Mouse (Mus musculus) hindbrain, embryonic 11.5 days (tissue): Measurements from ENCODE around the gene Calhm5. TPM values are rescaled to one million over a fixed set of nuclear protein-coding genes. Genes with fewer than 3 reads are reported as not detected.
A peak's percentile ranks its signal among the peaks of the same experiment; 100 is the strongest.

Experiments used
- ATAC-seq: fragments of 200-750 bp; cut with Nextera tagmentation; 2 replicates; pipeline ENCODE4 v1.8.0; 2017; ENCODE audit warnings: mild to moderate bottlenecking, moderate TSS enrichment, moderate library complexity; ENCODE audit not compliant: low FRiP score
- DNase-seq: peaks from one replicate; pipeline ENCODE4 v3.0.0-alpha.2; 2015; ENCODE audit warnings: low spot score
- H3K27ac ChIP-seq: fragments of 300-500 bp; sonication (generic); 2 replicates; pipeline ENCODE4 v1.5.1; 2014; ENCODE audit warnings: mild to moderate bottlenecking, low read depth, low read length
- H3K27me3 ChIP-seq: fragments of 300-500 bp; sonication (generic); 2 replicates; pipeline ENCODE4 v1.6.1; 2014; ENCODE audit warnings: mild to moderate bottlenecking, low read length, moderate library complexity, mixed read lengths; ENCODE audit not compliant: control insufficient read depth, insufficient read depth
- H3K36me3 ChIP-seq: fragments of 300-500 bp; sonication (generic); 2 replicates; pipeline ENCODE4 v1.6.1; 2014; ENCODE audit warnings: mild to moderate bottlenecking, low read length, moderate library complexity, mixed read lengths; ENCODE audit not compliant: control insufficient read depth, insufficient read depth
- H3K4me1 ChIP-seq: fragments of 300-500 bp; sonication (generic); replicated peaks from 2 replicates; pipeline ENCODE4 v1.6.1; 2014; ENCODE audit warnings: low read length, mixed read lengths; ENCODE audit not compliant: control insufficient read depth, insufficient read depth
- H3K4me2 ChIP-seq: fragments of 300-500 bp; sonication (generic); replicated peaks from 2 replicates; pipeline ENCODE4 v1.6.1; 2014; ENCODE audit warnings: mild to moderate bottlenecking, low read depth, low read length
- H3K4me3 ChIP-seq: fragments of 300-500 bp; sonication (generic); 2 replicates; pipeline ENCODE4 v1.5.1; 2014; ENCODE audit warnings: low read depth, low read length
- H3K9ac ChIP-seq: fragments of 300-500 bp; sonication (generic); 2 replicates; pipeline ENCODE4 v1.6.1; 2014; ENCODE audit warnings: low read depth, low read length
- H3K9me3 ChIP-seq: fragments of 300-500 bp; sonication (generic); 2 replicates; pipeline ENCODE4 v1.6.1; 2016; ENCODE audit warnings: low read length; ENCODE audit not compliant: control insufficient read depth
- WGBS: fragments of 180-500 bp; shearing (Covaris S2); extraction: QIAGEN DNeasy Blood & Tissue Kit; methylation state at CpG from one replicate; pipeline ENCODE4 v1.1.7; 2014; 5-methylcytosine and 5-hydroxymethylcytosine counted together
- polyA plus RNA-seq: library from polyadenylated mRNA; unstranded; fragments of >200 nt; fragmentation: Nextera tagmentation; extraction: Ambion mirVana; gene quantifications from 2 replicates; pipeline ENCODE4 v1.2.1, GENCODE M21; 2014

Gene Calhm5
- polyA plus RNA-seq: 0.03 and 0.15 TPM in 2 replicates

DNA sequence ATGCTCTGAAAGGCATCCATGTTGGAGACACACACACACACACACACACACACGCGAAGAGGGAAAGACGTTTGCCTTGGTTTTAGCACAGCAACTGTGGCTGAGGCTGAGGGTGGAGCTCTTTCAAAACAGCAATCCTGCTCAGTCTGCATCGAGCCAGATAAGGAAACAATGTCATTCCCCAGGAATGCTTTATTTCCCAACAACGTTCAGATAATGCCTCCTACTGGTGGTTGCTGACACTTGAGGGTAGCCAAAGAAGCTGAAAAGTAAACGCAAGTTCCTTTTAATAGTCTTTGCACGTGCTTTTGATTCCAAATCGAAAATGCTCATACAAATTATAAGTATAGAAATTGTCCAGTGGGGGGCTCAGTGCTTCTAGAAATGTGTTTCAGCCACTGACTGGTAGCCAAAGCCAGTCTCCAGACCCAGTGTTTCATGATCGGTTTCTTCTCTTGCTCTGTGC is at the start of gene Calhm5:
Gene Calhm5 (minus strand): TSS at position 102 of the 466 bp plus-strand sequence.
- Histone ChIP-seq H3K9ac (no peak within 1 kb of the TSS), H3K9me3 (no peaks in the 10 kb centered on the region), H3K36me3 (no peaks in the 10 kb centered on the region), H3K4me1 (no peaks in the 10 kb centered on the region), H3K4me3 (no peak within 1 kb of the TSS), H3K27me3 (no peaks in the 10 kb centered on the region), H3K4me2 (no peak within 1 kb of the TSS; the same call in 1 of the 2 replicates), H3K27ac (no peak within 1 kb of the TSS)
- ATAC-seq: no peak
- 34% methylated on average over 9 of the region's 9 CpGs for WGBS
- DNase-seq: peak; percentile 35

DNA sequence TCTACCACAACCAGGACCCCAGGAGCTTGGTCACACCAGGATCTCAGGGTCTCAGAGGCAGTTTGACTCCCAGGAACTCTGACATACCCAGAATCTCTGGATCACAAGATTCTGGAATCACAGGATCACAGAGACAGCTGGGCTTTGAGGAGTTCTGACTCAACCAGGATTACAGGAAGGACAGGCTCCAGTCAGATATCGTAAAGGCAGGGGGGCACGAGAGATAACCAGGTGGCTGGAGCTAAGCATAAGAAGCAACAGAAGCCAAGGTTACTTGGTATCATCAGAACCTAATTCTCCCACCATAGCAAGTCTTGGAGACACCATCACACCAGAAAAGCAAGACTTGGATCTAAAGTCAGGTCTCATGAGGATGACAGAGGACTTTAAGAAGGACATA is 45.4 kb upstream of the Calhm5 start:
- Histone ChIP-seq H3K4me1 (no peaks in the 10 kb centered on the region), H3K9ac (no peak overlapping the region), H3K36me3 (no peaks in the 10 kb centered on the region), H3K4me2 (no peak overlapping the region), H3K4me3 (no peak overlapping the region), H3K27ac (no peak overlapping the region), H3K27me3 (no peaks in the 10 kb centered on the region), H3K9me3 (no peaks in the 10 kb centered on the region)
- no peak for ATAC-seq
- WGBS: 87% methylated on average over 2 of the region's 2 CpGs
- DNase-seq: no peak

DNA sequence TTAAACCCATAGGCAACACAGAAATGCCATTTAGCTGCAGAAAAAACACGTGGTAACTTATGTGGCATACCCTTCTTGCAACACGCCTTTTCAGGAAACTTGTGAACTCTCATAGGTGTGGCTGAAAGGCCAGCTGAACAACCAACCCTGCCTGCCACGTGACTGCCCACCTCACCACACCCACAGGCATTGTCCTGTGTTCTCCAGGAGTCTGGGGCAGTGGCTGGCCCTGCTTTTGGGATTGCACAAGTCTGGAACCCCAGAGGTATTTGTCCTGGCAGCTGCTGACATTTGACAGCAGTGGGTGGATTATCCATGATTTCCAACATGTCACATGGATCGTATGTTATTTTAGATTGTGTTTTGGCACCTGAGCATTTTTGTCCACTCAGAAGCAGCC is 43.4 kb upstream of the Calhm5 start:
- Histone ChIP-seq H3K36me3 (no peaks in the 10 kb centered on the region), H3K27ac (no peak overlapping the region), H3K9ac (no peak overlapping the region), H3K4me2 (no peak overlapping the region), H3K9me3 (no peaks in the 10 kb centered on the region), H3K27me3 (no peaks in the 10 kb centered on the region), H3K4me3 (no peak overlapping the region), H3K4me1 (no peaks in the 10 kb centered on the region)
- ATAC-seq (no peak), DNase-seq (no peak)
- WGBS: 75% methylated on average over 4 of the region's 4 CpGs

- WGBS: 72% methylated on average over 6 of the region's 6 CpGs
- Histone ChIP-seq H3K27me3 (no peaks in the 10 kb centered on the region), H3K27ac (no peak overlapping the region), H3K9ac (no peak overlapping the region), H3K4me3 (no peak overlapping the region), H3K4me1 (no peaks in the 10 kb centered on the region), H3K9me3 (no peaks in the 10 kb centered on the region), H3K4me2 (no peak overlapping the region), H3K36me3 (no peaks in the 10 kb centered on the region)
- DNase-seq (no peak), ATAC-seq (no peak)
Measured at GRCm38 (mm10) chr10:34138027-34138426, 41.7 kb upstream of the Calhm5 start.

DNA sequence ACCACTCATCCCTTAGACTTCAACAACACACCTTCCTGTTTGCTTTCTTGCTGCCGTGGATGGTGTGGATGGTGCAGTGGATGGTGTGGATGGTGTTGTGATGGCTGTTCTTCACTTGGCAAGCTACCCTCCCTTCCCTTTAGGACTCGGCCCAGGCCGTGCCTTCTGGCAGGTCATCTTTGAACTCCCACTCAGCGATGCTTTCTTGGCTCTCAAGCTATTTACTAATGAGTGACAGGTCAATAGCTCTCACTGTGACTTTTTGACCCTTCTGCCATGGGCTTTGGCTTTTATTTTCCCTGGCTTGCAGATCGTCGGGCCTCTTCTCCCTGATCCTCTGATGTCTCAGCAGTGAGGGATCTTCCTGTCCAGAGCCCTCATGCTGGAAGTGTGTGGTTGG is 40.1 kb upstream of the Calhm5 start:
- DNase-seq (no peak), ATAC-seq (no peak)
- H3K27me3 ChIP-seq: no peaks in the 10 kb centered on the region
- no peak overlapping the region for H3K4me3 ChIP-seq
- H3K9ac ChIP-seq: no peak overlapping the region
- H3K36me3 ChIP-seq: no peaks in the 10 kb centered on the region
- H3K9me3 ChIP-seq: no peaks in the 10 kb centered on the region
- H3K27ac ChIP-seq: no peak overlapping the region
- 16% methylated on average over 6 of the region's 6 CpGs for WGBS
- H3K4me2 ChIP-seq: no peak overlapping the region
- H3K4me1 ChIP-seq: no peaks in the 10 kb centered on the region

- WGBS: 85% methylated on average over 2 of the region's 2 CpGs
- Histone ChIP-seq H3K4me2 (no peak overlapping the region), H3K36me3 (no peaks in the 10 kb centered on the region), H3K27ac (no peak overlapping the region), H3K27me3 (no peaks in the 10 kb centered on the region), H3K4me1 (no peaks in the 10 kb centered on the region), H3K9ac (no peak overlapping the region), H3K9me3 (no peaks in the 10 kb centered on the region), H3K4me3 (no peak overlapping the region)
- ATAC-seq (no peak), DNase-seq (no peak)
Measured at GRCm38 (mm10) chr10:34131356-34131755, 35.0 kb upstream of the Calhm5 start.

DNA sequence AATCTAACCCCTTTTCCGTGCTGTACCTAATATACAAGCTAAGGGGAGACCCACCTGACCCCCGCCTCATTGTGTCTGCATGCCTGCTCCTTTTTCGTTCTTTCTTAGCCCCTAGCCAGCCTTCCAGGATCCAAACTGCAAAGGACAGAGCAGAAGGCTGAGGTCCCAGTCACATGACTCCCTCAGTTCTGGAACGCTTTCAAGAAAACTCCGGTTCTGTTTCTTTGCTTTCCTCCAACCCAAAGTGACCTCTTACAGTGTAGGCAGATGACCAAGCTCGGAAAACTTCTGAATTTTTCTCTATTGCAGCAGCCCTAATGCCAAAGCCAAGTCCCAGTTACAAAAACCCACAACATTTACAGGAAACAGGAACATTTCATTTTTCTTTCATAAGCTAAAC is 32.1 kb upstream of the Calhm5 start:
- Histone ChIP-seq H3K4me3 (no peak overlapping the region), H3K4me2 (no peak overlapping the region), H3K27me3 (no peaks in the 10 kb centered on the region), H3K9me3 (no peaks in the 10 kb centered on the region), H3K4me1 (no peaks in the 10 kb centered on the region), H3K36me3 (no peaks in the 10 kb centered on the region), H3K27ac (no peak overlapping the region), H3K9ac (no peak overlapping the region)
- no peak for DNase-seq
- 89% methylated on average over 6 of the region's 6 CpGs for WGBS
- ATAC-seq: no peak

GRCm38 (mm10) chr10:34127392-34128378 is 31.4 kb upstream of the Calhm5 start, which contains the start of gene Calhm6:
Gene Calhm6, minus strand, starts transcription at chr10:34127984.
- WGBS: 17% methylated on average over 44 of the region's 44 CpGs

DNA sequence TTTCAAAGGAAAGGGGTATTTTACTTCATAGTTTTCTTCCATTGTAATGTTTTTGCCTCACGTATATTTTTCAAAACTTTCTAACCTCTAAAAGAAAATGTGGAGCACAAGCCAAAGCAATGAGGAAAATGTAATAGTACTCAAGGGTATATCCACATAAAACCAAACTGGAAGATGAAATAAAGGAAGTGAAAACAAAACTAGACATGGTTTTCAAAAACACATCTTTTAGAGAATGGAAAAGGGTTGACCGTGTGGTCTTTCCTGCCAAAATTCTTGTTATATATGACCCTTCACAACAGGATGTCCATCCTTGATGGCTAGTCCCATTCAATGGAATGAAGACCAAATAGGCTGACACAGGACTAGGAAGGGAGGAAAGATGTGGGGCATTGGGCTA is 22.1 kb upstream of the Calhm5 start:
- Histone ChIP-seq H3K4me3 (no peak overlapping the region), H3K9me3 (no peaks in the 10 kb centered on the region), H3K4me1 (no peaks in the 10 kb centered on the region), H3K27me3 (no peaks in the 10 kb centered on the region), H3K9ac (no peak overlapping the region), H3K4me2 (no peak overlapping the region), H3K36me3 (no peaks in the 10 kb centered on the region), H3K27ac (no peak overlapping the region)
- DNase-seq: no peak
- 88% methylated on average over 2 of the region's 2 CpGs for WGBS
- no peak for ATAC-seq

More at GRCm38 (mm10) chr10:34127392-34128378, 31.4 kb upstream of the Calhm5 start, which contains the start of gene Calhm6:
- Histone ChIP-seq H3K27me3 (no peaks in the 10 kb centered on the region), H3K4me3 (peak within 1 kb of the TSS; percentile 42), H3K9ac (peak within 1 kb of the TSS; percentile 31), H3K9me3 (no peaks in the 10 kb centered on the region), H3K4me1 (no peaks in the 10 kb centered on the region), H3K27ac (no peak within 1 kb of the TSS), H3K36me3 (no peaks in the 10 kb centered on the region), H3K4me2 (peak within 1 kb of the TSS; percentile 73)
- ATAC-seq (peak; percentile 64), DNase-seq (peak; percentile 56)
